Mouse (Mus musculus) E14TG2a.4 (cell line): ENCODE measurements around the gene Bhlhe40.
A peak's percentile ranks its signal among the peaks of the same experiment; 100 is the strongest.

ENCODE experiments used
- H3K27me3 ChIP-seq: 2 replicates; pipeline ENCODE4 v1.6.1; 2014; ENCODE audit warnings: low read length, control low read depth; ENCODE audit not compliant: insufficient read depth
- H3K36me3 ChIP-seq: 2 replicates; pipeline ENCODE4 v1.6.1; 2014; ENCODE audit warnings: low read length, control low read depth; ENCODE audit not compliant: insufficient read depth
- H3K4me1 ChIP-seq: replicated peaks from 2 replicates; pipeline ENCODE4 v1.6.1; 2014; ENCODE audit warnings: low read depth, low read length, control low read depth
- H3K4me3 ChIP-seq: replicated peaks from 2 replicates; pipeline ENCODE4 v1.5.1; 2014; ENCODE audit warnings: mild to moderate bottlenecking, low read length
- H3K9me3 ChIP-seq: 2 replicates; pipeline ENCODE4 v1.6.1; 2014; ENCODE audit warnings: low read length, control low read depth
- CTCF ChIP-seq: conservative IDR thresholded peaks from 2 replicates; pipeline ENCODE4 v1.5.1; 2014; ENCODE audit warnings: low read length
- NANOG ChIP-seq: IDR thresholded peaks from 2 replicates; pipeline ENCODE4 v1.6.1; 2014; ENCODE audit warnings: borderline replicate concordance, low read length, mixed read lengths
- POU5F1 ChIP-seq: IDR thresholded peaks from 2 replicates; pipeline ENCODE4 v1.6.1; 2014; ENCODE audit warnings: low read length, borderline replicate concordance

Bhlhe40 gene

GRCm38 (mm10) chr6:108660206-108660877 lies at the start of gene Bhlhe40:
TSS of gene Bhlhe40 (plus strand) at chr6:108660629.
- Histone ChIP-seq H3K4me3 (peak within 1 kb of the TSS; percentile 93), H3K27me3 (peaks cover 11% of the 10 kb centered on the region; the same call in 1 of the 2 replicates), H3K4me1 (peaks cover 56% of the 10 kb centered on the region), H3K36me3 (peaks cover 36% of the 10 kb centered on the region), H3K9me3 (no peaks in the 10 kb centered on the region)
- TF ChIP-seq NANOG (no peak), CTCF (no peak), POU5F1 (no peak)

DNA sequence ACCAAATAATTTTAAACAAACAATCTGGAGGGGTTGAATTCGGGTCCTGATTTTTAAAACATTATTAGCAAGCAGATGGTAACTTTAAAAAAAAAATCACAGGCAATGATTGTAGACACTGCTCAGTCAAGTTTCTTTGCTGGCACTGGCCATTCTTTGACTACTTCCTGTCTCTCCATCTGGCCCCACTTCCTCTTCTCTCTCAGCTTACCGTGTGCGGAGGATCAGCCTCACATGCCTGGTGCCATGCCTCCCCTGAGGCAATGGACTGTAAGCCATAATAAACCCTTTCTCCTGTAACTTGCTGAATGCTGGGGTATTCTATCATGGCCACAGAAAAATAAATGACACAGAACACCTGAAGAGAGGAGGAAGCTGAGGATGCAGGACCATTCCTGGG lies 48.8 kb upstream of the Bhlhe40 start:
- H3K4me1 ChIP-seq = peaks cover 10% of the 10 kb centered on the region
- H3K36me3 ChIP-seq = peaks cover 25% of the 10 kb centered on the region
- H3K27me3 ChIP-seq = no peaks in the 10 kb centered on the region
- no peaks in the 10 kb centered on the region for H3K9me3 ChIP-seq
- no peak overlapping the region for H3K4me3 ChIP-seq
- no peak for TF ChIP-seq CTCF
- no peak for TF ChIP-seq NANOG
- no peak for TF ChIP-seq POU5F1

DNA sequence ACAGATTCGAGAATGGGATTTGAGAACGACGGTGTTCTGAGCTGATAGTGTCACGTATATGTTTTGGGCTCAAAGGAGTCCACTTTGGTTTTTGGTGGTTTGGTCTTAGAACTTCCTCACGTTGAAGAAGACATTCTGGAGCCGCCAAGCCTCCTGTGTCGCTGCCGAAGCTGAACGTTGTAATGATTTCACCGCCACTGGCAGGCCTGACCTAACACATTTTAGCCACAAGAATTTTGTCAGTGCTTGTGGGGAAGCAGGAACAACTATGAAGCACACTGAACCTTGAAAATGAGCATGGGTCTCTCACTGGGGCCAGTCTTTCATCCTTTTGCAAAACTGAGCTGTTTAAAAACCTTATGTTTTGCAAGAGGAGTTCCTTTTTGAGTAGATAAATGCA lies 42.4 kb upstream of the Bhlhe40 start:
- Histone ChIP-seq H3K4me3 (no peak overlapping the region), H3K4me1 (peaks cover 23% of the 10 kb centered on the region), H3K27me3 (no peaks in the 10 kb centered on the region), H3K9me3 (no peaks in the 10 kb centered on the region), H3K36me3 (peaks cover 17% of the 10 kb centered on the region; the same call in 1 of the 2 replicates)
- TF ChIP-seq CTCF = no peak
- TF ChIP-seq POU5F1 = no peak
- TF ChIP-seq NANOG = no peak

GRCm38 (mm10) chr6:108623028-108623565 lies 37.3 kb upstream of the Bhlhe40 start:
- Histone ChIP-seq H3K9me3 (peaks cover 18% of the 10 kb centered on the region), H3K27me3 (no peaks in the 10 kb centered on the region), H3K4me3 (peak overlapping the region; percentile 74), H3K4me1 (peaks cover 37% of the 10 kb centered on the region), H3K36me3 (no peaks in the 10 kb centered on the region)
- TF ChIP-seq POU5F1 (no peak), NANOG (peak; percentile 37; the same call in 1 of the 2 replicates), CTCF (no peak)

- no peak for TF ChIP-seq NANOG
- no peak for TF ChIP-seq CTCF
- TF ChIP-seq POU5F1 = no peak
- peaks cover 22% of the 10 kb centered on the region for H3K9me3 ChIP-seq
- peaks cover 37% of the 10 kb centered on the region for H3K4me1 ChIP-seq
- H3K36me3 ChIP-seq = no peaks in the 10 kb centered on the region
- no peaks in the 10 kb centered on the region for H3K27me3 ChIP-seq
- no peak overlapping the region for H3K4me3 ChIP-seq
Observed at GRCm38 (mm10) chr6:108624915-108625314, 35.5 kb upstream of the Bhlhe40 start.

DNA sequence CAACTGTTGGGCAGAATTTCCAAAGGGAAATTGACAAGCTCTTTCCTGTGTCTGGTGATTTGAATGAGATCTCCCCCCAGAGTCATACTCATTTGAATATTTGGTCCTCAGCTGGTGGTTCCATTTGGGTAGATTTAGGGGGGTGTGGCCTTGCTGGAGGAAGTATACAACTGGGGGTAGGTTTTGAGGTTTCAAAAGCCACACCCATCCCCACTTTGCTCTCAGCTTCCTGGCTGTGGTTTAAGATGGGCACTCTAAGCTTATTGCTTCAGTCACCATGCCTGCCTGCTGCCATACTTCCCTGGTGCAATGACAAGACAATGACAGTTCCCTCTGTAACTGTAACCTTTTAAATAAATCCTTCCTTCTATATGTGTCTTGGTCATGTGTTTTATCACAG lies 29.7 kb upstream of the Bhlhe40 start:
- H3K9me3 ChIP-seq = peaks cover 23% of the 10 kb centered on the region
- H3K4me1 ChIP-seq = no peaks in the 10 kb centered on the region
- H3K36me3 ChIP-seq = no peaks in the 10 kb centered on the region
- TF ChIP-seq CTCF = no peak
- H3K4me3 ChIP-seq = no peak overlapping the region
- no peaks in the 10 kb centered on the region for H3K27me3 ChIP-seq

DNA sequence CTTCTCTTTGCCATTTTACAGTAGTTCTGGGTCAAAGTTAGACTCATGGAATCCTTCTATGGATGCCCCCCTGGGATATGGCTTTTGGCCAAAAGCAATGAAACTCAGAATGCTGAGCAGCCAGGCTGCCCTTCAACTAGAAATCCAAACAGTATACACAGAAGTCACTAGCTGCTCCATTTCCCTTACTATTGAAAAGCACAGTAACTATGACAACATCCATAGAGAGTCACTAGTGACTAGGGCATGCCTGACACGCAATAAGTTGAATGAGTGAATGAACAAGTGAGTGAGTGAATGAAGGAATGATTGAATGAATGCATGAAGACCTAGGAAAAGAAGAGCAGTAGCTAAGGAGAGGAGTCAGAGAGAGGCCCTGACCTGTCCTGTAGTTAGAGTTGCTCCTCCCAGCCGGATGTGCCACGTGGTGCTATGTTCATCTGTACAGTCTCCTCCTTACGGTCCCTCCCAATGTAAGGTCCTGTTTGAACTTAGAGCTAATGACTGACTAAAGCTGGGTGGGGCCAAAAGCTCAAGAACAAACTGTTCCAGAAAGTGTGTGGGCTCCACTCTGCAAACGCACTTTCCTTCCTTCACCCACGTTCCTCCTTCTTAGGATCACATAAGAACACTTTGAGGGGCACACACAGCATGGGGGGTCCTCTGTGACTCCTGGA lies 22.1 kb upstream of the Bhlhe40 start:
- TF ChIP-seq POU5F1 (no peak), NANOG (no peak), CTCF (no peak)
- H3K27me3 ChIP-seq = no peaks in the 10 kb centered on the region

GRCm38 (mm10) chr6:108642020-108642419 lies 18.4 kb upstream of the Bhlhe40 start:
- no peak overlapping the region for H3K4me3 ChIP-seq
- H3K27me3 ChIP-seq = no peaks in the 10 kb centered on the region
- H3K9me3 ChIP-seq = no peaks in the 10 kb centered on the region
- peaks cover 46% of the 10 kb centered on the region for H3K4me1 ChIP-seq
- H3K36me3 ChIP-seq = no peaks in the 10 kb centered on the region
- TF ChIP-seq NANOG = no peak

More for the DNA sequence above, 22.1 kb upstream of the Bhlhe40 start:
- no peak overlapping the region for H3K4me3 ChIP-seq
- H3K36me3 ChIP-seq = no peaks in the 10 kb centered on the region
- H3K4me1 ChIP-seq = peaks cover 20% of the 10 kb centered on the region
- H3K9me3 ChIP-seq = no peaks in the 10 kb centered on the region

DNA sequence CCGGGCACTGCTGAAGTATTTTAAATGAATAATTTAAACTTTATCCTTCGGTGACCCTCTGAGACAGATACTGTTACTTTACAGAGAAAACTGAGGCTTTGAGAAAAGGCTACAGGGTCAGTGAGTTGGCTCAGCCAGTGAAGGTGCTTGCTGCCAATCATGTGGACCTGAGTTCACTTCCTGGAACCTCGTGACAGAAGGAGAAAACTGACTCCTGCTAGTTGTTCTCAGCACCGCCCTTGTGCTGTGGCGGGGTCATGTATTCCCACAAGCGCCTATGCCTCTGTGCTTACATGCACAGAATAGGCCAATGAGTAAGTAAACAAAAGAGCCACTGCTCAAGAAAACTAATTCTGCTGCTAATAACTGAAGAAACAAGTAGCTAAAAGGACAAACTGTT lies 17.4 kb upstream of the Bhlhe40 start:
- no peak overlapping the region for H3K4me3 ChIP-seq
- no peak for TF ChIP-seq CTCF
- no peak for TF ChIP-seq POU5F1
- no peak for TF ChIP-seq NANOG
- H3K36me3 ChIP-seq = no peaks in the 10 kb centered on the region
- H3K9me3 ChIP-seq = no peaks in the 10 kb centered on the region
- H3K27me3 ChIP-seq = no peaks in the 10 kb centered on the region
- peaks cover 47% of the 10 kb centered on the region for H3K4me1 ChIP-seq
